In the genomic region with DNA sequence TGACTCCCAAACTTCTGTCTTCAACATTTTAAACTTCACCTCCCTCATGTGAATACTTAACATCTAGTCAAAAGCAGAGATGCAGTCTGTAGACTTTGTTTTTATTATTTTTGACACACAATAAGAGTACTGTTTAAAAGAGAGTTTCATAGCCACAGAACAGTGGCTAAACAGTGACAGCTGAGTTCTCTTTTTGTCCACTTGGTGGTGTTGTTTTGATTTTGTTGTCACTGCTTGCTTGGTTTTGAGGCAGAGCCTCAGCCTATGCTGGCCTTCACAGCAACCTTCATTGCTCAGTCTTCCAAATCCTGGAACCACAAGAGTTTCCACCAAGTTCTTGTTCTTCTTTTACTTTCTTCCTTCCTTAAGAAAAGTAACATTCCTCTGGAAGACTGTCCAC, we compare ENCODE assay signal across 15 mouse cellular contexts. TPM values are rescaled to one million over a fixed set of nuclear protein-coding genes. Genes with fewer than 3 reads are reported as not detected.
DNase-seq lines count a peak whose midpoint lies in the region; ATAC-seq and TF ChIP-seq lines count a peak whose summit lies in the region.
"Had no signal": no experiment of that assay in that cellular context is flagged by ENCODE, and none has a peak within 500 bp of the region (broad histone marks: within the 10 kb centered on the region; RNA-seq: fewer than 3 reads in every experiment).

No protein-coding gene starts in this region.

- H3K9me3 ChIP-seq in kidney, embryonic 14.5 days (ENCODE audit: control insufficient read depth, low read length) = no peaks in the 10 kb centered on the region
- no peaks in the 10 kb centered on the region for H3K9me3 ChIP-seq in E14TG2a.4 (ENCODE audit: low read length)
- H3K9me3 ChIP-seq in heart, embryonic 10.5 days = no peaks in the 10 kb centered on the region
- H3K9me3 ChIP-seq: embryonic facial prominence, embryonic 13.5 days; heart, embryonic 12.5 days; limb, embryonic 13.5 days had no signal

- TF ChIP-seq POLR2A in cortical plate, adult 2 months (IDR thresholded peaks at IDR 0.05; ENCODE audit: extremely low read depth, insufficient read depth, low read length) = no peak

- DNase-seq in embryo, embryonic 10 days (ENCODE audit: low spot score) = peak; percentile 13
- no peak for DNase-seq in embryo, embryonic 9.5 days (ENCODE audit: extremely low spot score)
- peak; percentile 5 for DNase-seq in kidney, postnatal 14 days
- DNase-seq in spleen, postnatal 14 days (ENCODE audit: low spot score in 2 of 2) = no peak
- DNase-seq in heart, embryonic 10.5 days (ENCODE audit: low spot score) = no peak
- DNase-seq: cerebellum, adult 11 months; lung, postnatal 36 days; thymus, adult 2 months had no signal

- H3K9ac ChIP-seq in kidney, embryonic 14.5 days (ENCODE audit: low read depth, low read length) = no peak overlapping the region
- H3K9ac ChIP-seq: embryonic facial prominence, embryonic 13.5 days; heart, embryonic 12.5 days; limb, embryonic 13.5 days had no signal

- H3K4me3 ChIP-seq in kidney, embryonic 14.5 days (ENCODE audit: low read length) = no peak overlapping the region
- no peak overlapping the region for H3K4me3 ChIP-seq in E14TG2a.4 (replicated peaks; ENCODE audit: low read length)
- H3K4me3 ChIP-seq in cortical plate, adult 2 months (ENCODE audit: insufficient read depth, low read length) = no peak overlapping the region
- no peak overlapping the region for H3K4me3 ChIP-seq in heart, embryonic 10.5 days
- H3K4me3 ChIP-seq: embryonic facial prominence, embryonic 13.5 days; heart, embryonic 12.5 days; limb, embryonic 13.5 days; myocyte had no signal

- no peak for ATAC-seq in kidney, embryonic 14.5 days (ENCODE audit: low FRiP score, low TSS enrichment)

- H3K27me3 ChIP-seq in kidney, embryonic 14.5 days (ENCODE audit: control insufficient read depth, insufficient read depth, low read length) = no peaks in the 10 kb centered on the region
- peaks cover 11% of the 10 kb centered on the region for H3K27me3 ChIP-seq in E14TG2a.4 (ENCODE audit: insufficient read depth, low read length)
- H3K27me3 ChIP-seq in heart, embryonic 10.5 days (ENCODE audit: insufficient read depth, poor library complexity, severe bottlenecking) = no peaks in the 10 kb centered on the region
- H3K27me3 ChIP-seq: heart, embryonic 12.5 days; limb, embryonic 13.5 days had no signal

- TF ChIP-seq CTCF in E14TG2a.4 (conservative IDR thresholded peaks at IDR 0.05; ENCODE audit: low read length) = peak; percentile 75
- 0 out of 2 replicates have a peak, but pooled peaks have one; percentile 14 for TF ChIP-seq CTCF in cortical plate, adult 2 months (IDR thresholded peaks at IDR 0.05; ENCODE audit: extremely low read depth, insufficient read depth, low read length)

- H3K36me3 ChIP-seq in kidney, embryonic 14.5 days (ENCODE audit: control insufficient read depth, insufficient read depth, low read length) = no peaks in the 10 kb centered on the region
- no peaks in the 10 kb centered on the region for H3K36me3 ChIP-seq in E14TG2a.4 (ENCODE audit: insufficient read depth, low read length)
- no peaks in the 10 kb centered on the region for H3K36me3 ChIP-seq in heart, embryonic 10.5 days
- H3K36me3 ChIP-seq: embryonic facial prominence, embryonic 13.5 days; heart, embryonic 12.5 days; limb, embryonic 13.5 days had no signal

- no peak overlapping the region for H3K27ac ChIP-seq in kidney, embryonic 14.5 days (ENCODE audit: low read depth, low read length)
- H3K27ac ChIP-seq in cortical plate, adult 2 months (ENCODE audit: insufficient read depth, low read length) = no peak overlapping the region
- H3K27ac ChIP-seq in heart, embryonic 10.5 days = no peak overlapping the region
- H3K27ac ChIP-seq: embryonic facial prominence, embryonic 13.5 days; limb, embryonic 13.5 days had no signal

- 0 out of 2 replicates have a peak, but pooled peaks cover 7% of the 10 kb centered on the region for H3K4me1 ChIP-seq in kidney, embryonic 14.5 days (ENCODE audit: control insufficient read depth, insufficient read depth, low read length)
- H3K4me1 ChIP-seq in E14TG2a.4 (replicated peaks; ENCODE audit: low read depth, low read length) = peaks cover 29% of the 10 kb centered on the region
- no peaks in the 10 kb centered on the region for H3K4me1 ChIP-seq in cortical plate, adult 2 months (ENCODE audit: control insufficient read depth, insufficient read depth, low read length)
- H3K4me1 ChIP-seq in heart, embryonic 10.5 days = 0 out of 2 replicates have a peak, but pooled peaks cover 9% of the 10 kb centered on the region

- H3K4me2 ChIP-seq in kidney, embryonic 14.5 days (replicated peaks; ENCODE audit: low read depth, low read length) = no peak overlapping the region
- H3K4me2 ChIP-seq: embryonic facial prominence, embryonic 13.5 days; heart, embryonic 12.5 days; limb, embryonic 13.5 days had no signal

RNA-seq across cellular contexts. Expression of gene Fgd4, which starts 3.8 kb away (rescaled TPM):
- polyA plus RNA-seq in kidney, embryonic 14.5 days (2014; fragmentation: Nextera tagmentation; extraction: Ambion mirVana) = 11.7 and 16.2 TPM in 2 replicates
- 7.6 and 8.2 TPM in 2 replicates for polyA plus RNA-seq in cortical plate, adult 2 months (2012; rRNA removed)
- polyA plus RNA-seq in heart, embryonic 10.5 days (2016; fragmentation: Nextera tagmentation; extraction: Ambion mirVana) = 7.3 and 8.9 TPM in 2 replicates

Comparison
In these comparisons a context has a peak if more than half of its experiments do, and no peak if none do; other contexts are left out.
1. DNase-seq: peak in embryo, embryonic 10 days (single experiment) and kidney, postnatal 14 days (single experiment); none in embryo, embryonic 9.5 days (single experiment), spleen, postnatal 14 days (0 of 2) and heart, embryonic 10.5 days (single experiment).